Mouse (Mus musculus) ovary, adult 18-20 months (tissue): ENCODE measurements around the gene P2rx2.
A peak's percentile ranks its signal among the peaks of the same experiment; 100 is the strongest.

Experiments used
- DNase-seq: peaks from one replicate; pipeline ENCODE4 v3.0.0; 2022; ENCODE audit warnings: low spot score, mixed read lengths

P2rx2 gene

DNA sequence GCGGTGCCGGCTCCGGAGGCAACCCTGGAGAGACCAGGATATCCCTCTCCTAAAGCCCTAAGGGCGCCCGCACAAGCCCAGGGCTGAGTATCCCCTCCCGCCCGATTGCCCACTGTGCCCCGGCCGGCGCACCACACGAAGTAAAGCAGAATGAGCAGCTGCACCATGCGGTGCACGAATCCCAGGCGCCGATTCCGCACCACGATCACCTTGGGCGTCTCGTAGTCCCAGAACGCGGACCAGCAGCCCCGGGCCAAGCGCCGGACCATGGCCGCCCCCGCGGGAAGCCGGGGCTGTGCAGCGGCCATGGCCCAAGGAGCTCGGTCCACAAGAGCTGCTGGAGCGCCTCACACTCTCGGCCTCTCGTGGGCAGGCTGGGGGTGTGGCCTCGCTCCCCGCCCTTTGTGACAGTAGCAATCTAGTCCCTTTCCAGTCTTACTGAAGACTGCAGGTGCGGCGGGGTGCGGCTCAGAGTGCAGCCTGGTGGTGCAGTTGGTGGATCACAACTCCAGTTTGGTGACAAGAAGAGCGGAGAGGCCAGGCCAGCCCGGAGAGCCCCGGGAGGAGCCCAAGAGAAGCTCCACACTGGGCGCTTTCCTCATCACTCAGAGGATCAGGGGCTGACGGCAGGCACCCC lies at the start of gene P2rx2:
Gene P2rx2, minus strand, starts transcription at position 565 of the 637 bp plus-strand sequence.
- peak; percentile 23 for DNase-seq

DNA sequence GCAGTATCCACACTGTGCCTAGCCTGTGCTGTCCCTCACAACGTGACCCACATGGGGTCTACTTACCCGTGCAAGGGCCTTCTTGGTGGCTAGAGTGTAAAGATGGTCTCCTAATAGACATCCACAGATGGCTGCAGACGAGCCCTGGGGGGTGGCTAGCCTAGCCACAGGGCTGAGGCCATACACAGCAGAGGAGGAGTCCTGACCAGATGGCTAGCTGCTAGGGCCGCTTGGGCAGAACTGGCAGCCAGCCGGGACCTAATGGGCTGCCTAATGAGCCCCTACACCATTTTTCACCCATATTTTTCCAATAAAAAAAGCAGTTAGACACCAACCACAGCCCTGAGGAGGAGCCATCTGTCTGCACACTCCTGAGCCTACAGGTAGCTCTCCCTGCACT lies 49.7 kb upstream of the P2rx2 start:
- DNase-seq, result no peak

DNA sequence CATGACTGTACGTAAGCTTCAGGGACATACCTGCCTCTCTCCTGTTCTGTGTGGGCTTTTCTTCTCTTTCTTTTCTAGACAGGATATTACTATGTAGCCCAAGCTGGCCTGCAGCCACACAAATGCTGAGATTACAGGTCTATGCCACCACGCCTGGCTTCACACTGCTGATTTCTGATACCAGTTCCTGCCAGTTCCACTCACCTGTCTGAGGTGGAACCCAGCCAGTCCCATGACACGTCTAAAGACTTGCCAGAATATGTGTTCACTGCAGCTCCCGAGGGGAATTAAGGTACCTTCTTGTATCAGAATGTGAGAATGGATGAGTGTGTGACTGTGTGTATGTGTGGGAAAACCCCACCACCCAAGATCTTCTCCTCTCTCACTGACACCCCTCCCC lies 47.6 kb upstream of the P2rx2 start:
- DNase-seq, result no peak

DNA sequence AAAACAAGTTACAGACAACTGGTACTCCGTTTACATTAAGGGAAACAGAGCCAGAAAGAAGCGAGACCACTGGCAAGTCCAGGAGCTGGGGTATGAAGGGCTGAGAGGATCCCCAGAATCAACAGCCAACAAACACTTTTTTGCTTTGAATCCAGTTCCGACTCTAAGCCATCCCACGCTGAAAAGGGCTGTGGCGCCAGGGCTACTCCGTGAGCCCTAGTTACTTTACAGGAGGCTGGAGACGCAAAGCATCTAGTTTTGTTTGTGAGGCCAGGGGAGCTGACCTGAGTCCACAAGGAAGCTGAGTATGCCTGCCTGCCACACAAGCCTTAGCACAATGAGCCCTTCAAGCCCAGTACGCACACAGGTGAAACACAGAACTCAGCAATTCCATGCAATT lies 44.3 kb upstream of the P2rx2 start:
- no peak for DNase-seq

DNA sequence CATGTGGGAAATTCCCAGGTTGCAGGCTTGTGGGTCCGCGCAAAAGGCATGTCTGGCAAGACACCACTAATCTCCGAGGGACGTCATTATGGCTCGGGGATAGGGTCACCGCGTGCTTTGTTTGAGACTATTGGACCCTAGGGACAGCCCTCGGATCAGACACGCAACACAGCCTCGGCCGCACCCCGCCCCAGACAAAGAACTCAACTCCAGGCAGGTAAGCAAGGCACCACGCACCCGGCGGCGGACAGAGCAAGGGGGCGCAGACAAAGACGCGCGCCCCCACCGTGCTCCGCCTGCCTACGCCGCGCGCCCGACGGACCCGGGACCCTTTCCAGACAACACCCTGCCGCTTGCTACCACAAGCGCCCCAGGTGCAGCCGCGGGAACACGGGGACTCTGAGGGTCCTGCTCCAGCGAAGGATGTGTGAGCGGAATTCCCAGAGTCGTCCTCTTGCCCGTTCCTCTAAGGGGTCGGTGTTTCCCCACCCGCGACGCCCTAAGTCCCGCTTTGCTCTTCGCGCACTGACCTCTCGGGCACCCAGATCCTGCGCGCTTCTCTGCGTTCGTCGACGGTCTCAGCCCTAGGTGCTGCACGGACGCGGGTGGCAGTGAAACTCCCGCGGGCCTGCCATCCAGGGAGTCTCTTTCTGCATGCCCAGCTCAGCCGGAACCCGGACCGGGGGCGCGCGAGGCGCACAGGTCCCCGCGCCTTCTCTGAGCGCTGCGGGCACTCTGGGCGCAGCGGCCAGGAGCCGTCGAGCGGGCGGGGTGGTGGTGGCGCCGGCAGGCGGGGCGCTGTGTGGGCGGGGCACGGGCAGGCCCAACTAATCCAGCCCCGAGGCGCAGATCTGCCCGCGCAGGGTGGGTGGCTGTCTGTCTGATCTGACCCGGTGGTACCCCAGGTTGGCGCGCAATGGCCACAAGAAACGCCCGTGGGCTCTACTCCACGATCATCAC lies 43.6 kb upstream of the P2rx2 start:
- peak; percentile 54 for DNase-seq

DNA sequence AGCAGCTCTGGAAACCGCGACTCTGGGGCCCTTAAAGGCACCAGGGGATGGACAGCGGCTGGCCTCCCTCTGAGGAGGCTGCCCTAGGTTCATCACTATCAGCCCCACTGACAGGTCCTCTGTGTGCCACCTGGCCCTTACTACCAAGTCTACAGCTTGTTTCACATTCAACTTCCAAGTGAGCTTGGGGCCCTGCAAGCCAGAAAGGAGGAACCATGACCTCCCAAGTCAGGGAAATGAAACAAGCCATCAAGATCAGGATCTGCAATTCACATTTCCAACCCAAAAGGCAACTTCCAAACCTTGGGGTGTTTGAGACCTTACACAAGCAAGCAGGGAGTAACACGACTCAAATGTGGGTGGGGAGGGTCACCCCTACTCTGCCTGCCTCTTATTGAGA lies 42.3 kb upstream of the P2rx2 start:
- no peak for DNase-seq

DNA sequence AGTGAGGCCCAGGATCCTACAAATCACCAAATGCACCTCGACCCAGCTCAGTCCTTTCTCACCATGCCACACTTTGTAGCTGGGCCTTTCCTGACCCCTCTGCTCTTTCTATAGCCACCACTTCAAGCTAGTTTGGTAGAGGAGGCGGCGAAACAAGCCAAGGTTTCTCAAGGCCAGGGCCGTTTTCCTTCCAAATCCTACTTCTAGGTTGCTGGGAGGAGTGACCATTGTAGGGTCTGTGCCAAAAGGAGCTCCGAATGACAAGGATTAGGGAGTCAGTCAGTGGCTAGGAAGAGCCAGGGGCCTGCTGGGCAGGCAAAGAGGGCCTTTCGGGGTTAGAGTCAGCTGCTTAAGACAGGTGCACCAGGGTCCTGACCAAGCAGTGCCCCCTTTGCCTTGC lies 41.5 kb upstream of the P2rx2 start:
- no peak for DNase-seq

DNA sequence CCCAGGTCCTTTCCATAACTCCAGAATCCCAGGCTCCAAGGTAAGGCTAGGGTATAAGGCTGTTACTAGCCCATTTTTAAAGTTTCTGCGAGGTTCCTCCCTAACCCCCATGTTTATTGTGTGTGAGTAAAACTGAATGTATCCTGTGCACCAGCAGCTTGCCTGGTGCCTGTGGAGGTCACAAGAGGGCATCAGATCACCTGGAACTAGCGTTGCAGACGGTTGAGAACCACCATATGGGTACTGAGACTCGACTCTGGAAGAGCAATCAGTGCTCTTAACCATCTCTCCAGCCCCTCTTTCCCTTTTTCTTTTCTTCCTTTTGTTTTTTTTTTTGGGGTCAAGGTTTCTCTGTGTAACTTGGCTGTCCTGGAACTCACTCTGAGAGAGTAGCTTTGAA lies 36.8 kb upstream of the P2rx2 start:
- DNase-seq, result no peak

DNA sequence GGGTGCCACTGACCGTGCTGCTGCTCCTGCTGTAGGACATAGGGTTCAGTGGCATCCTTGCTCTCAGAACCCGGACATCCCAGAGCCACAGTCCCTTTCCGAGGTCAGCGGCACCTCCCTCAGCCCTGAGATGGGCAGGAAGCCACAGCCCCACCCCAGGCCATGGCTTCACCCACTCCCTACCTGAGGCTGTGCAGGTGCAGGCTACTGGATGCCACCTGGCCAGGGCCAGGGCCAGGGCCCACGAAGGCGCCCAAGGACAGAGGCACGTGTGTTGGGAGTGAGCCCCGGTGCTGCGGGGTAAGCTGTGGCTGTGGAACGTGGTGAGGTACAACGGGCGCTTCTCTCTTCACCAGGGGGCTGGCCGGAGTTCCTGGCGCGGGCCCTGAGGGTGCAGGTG lies 36.1 kb upstream of the P2rx2 start:
- no peak for DNase-seq

DNA sequence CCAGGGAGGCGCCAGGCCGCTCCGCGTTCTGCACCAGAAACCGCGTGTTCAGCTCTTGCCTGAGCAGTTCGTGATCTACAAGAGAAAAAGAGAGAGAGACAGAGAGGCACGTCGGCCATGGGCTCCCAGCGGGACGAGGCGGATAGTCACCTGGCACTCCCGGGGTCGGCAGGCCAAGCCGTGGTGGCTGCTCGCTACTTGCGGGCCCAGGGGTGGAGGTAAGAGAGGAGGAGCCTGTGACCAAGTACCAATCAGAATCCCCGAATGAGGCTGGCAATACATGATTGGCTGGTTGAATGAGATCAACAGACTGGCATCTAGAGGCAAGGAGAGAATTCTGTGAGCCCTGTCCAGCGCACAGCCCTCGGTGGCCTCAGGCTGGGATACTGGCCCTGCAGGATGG lies 35.2 kb upstream of the P2rx2 start:
- DNase-seq, result no peak

DNA sequence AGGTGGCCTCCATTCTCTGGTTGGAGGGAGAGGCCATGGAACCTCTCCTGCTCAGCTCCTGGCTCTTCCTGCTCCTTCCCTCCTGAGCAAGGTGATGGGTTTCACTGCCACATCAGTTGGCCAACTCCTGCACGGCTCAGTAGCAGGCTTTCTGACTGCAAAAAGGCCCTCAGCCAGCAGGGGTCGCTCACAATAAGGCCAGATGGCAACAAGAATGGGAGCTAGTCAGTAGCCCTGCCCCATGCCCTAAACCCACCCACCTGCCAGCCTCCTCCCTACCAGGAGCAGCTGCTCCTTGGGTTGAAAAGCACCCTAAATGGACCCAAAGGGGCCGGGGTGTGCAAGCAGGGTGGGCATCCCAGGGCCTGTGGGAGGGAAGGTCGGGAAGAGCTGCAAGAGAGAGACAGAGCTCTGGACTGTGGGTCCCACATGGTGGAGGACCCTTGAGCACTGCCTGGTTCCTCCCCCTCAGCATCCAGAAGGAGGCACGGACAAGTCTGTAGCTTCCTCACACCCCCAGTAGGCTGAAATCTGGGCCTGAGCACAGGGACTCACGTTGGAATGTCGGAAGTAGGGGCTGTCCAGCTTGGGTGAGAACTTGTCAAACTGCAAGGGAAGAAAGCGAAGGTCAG lies 33.9 kb upstream of the P2rx2 start:
- peak; percentile 30 for DNase-seq

DNA sequence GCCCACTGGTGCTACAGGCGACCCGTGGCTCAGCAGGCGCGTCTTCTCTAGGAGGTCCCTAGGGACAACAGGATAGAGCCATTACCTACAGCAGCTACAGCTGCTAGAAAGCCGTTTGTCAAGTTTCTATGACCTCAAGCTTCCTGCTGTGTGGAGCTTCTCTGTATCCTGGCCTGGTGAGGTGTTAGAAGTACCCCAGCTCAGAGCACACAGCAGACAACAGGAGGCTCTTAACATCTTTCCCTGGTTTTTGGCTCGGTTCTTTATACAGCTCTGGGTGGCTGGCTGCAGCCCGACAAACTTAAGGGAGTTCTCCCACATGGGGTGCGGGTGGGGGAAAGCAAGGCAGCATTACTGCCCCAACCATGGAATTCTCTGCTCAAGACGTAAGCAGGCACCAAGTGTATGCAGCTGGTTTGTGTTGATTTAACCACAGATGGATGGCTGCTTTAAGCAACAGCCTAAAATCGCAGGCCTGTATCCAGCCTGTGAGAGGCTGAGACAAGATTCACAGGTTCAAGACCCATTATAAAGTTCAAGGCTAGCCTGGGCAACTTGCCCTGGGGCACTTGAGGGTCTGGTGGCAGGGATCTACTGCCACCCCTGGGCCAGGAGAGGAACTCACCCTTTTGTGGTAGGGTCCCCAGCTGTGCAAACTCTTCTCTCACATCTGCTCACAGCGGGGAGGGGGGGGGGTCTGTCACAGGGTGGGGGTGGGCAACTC lies 21.0 kb upstream of the P2rx2 start:
- DNase-seq, result no peak

DNA sequence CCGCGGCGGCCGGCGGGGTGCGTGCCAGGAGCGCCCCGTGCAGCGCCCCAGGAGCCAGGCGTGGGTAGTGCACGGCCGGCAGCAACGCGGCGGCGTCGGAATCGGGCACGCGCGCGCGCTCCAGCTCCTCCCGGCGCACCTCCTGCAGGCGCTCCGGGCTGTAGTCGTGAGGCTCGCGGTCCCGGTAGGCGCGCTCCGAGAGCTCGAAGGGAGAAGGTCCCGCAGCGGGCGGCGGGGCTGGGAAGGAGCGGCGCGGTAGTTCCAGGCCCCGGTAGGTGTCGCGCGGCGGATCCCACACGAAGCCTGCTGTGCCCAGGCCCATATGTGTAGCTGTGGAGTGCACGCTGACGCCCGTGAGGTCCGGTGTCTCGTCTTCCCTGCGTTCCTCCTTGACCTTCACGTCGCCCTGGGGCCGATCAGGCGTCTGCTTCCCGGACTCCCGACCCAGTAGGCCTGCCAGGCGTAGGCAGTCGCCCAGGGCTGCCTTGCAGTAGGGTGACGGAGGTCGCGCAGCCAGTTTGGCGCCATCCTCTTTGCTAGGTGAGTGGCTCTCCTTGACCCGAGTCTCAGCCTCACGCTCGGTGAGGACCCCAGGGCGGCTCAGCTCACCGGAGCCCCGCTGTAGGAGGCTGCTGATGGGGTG lies 20.3 kb upstream of the P2rx2 start:
- DNase-seq, result peak; percentile 37

DNA sequence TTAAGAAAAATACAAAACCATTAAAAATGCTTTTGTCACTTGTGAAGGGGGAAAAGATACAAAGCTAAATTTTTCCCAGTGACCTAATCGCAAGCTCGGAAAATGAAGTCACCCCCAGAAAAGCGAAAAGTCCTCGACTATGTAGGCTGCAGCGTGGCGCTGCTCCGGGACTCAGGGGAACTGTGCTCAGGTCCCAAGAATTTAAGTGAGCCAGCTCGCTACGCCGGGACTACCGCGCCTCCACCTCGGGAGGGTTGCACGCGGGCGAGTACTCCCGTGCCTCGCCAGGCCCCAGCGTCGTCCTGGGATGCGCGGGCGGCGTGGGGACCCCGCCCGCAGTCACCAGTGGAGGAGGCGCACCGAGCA lies 19.8 kb upstream of the P2rx2 start:
- no peak for DNase-seq

DNA sequence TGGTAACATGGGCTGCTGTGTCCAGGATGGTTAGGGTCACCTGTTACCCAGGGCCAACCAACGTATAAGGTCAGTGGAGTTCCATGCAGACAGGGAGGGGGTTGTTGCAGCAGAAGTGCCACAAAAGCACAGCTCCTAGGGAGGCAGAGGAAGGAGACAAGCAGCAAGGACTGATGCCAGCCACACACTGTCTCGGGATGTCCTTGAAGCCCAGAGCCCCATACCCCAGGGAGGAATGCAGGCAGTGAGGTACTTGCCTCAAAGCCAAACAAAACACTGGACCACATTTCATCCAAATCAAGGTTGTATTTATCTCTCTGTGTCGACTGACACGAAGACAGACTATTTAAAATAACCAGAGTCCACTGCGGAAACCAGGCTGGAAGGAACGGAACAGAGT lies 18.5 kb upstream of the P2rx2 start:
- peak; percentile 52 for DNase-seq

DNA sequence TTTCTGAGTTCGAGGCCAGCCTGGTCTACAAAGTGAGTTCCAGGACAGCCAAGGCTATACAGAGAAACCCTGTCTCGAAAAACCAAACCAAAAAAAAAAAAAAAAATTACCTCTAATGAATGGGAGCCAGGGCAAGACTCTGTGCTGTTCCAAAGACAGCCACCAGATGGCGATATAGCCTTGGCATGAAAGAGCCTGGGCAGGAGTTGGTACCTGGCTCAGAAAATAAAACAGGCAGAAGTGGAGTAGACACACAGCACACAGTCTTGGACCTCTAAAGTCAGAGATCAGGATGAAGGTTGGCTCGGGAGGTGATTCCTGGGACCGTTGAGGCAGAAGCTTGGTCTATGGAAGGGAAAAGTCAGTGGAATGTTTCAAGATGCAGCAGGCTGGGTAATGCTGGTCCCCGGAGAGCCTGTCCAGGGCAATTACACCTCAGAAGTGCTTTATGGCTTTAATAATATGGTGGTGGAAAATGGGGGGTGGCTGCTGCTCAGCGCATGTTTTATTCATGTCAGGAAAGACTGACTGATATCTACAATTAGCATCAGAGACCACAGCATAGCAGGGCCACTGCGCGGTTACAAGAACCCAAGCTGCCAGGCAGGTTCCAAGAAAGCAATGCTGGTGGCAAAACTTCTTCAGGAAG lies 14.6 kb upstream of the P2rx2 start:
- DNase-seq, result peak; percentile 31

DNA sequence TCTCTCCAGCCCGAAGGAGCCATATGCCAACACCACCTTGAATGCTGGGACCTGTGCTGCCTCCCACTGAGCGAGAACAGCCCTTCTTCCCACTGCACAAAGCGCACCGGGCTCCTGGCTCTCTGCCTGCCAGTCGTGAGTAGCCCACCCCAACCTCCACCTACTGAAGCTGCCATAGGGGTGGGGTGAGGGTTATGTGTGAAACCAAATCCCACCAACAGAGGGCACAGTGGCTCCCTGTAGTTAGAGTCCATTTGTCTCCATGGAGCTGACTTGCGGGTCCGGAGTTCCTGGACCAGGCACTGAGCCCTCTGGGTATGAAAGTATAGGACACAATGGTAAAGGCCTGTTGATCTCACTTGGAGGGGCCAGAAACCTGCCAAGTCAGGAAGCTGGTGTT lies 11.7 kb upstream of the P2rx2 start:
- DNase-seq, result no peak

DNA sequence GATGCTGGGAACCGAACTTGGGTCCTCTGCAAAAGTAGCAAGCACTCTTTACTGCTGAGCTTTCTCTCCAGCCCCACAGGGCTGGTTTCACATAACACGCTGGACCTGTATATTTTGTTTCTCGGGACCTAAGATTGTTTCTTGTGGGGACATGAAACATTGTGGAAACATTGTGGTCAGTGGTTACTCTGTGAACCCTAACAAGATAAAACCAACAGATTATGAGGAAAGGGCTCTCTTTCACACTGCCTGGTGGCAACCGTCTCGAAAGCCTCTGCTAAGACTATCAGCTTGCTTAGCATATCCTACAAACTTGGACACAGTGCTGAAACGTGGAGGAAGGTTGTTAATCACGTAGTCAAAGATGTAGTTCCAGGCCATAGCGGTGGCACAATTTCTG lies 4.0 kb upstream of the P2rx2 start:
- no peak for DNase-seq

DNA sequence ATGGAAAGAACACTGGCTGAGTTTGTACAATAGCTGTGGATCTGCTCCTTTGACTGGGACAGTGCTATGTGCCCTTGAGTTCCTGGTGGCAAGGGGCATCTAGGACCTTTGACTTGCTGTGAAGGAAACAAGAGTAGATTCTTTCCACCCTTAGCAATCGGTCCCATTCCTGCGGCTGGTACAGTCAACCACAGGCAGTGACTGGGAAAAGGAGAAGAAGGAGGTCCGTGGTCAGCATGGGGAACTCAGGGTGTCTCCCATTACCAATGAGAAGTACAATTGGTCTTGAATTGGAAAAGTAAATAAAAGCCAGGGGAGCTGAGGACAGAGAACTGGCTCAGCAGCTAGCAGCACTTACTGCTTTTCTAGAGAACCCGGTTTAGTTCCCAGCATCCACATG lies 2.5 kb upstream of the P2rx2 start:
- DNase-seq, result no peak

DNA sequence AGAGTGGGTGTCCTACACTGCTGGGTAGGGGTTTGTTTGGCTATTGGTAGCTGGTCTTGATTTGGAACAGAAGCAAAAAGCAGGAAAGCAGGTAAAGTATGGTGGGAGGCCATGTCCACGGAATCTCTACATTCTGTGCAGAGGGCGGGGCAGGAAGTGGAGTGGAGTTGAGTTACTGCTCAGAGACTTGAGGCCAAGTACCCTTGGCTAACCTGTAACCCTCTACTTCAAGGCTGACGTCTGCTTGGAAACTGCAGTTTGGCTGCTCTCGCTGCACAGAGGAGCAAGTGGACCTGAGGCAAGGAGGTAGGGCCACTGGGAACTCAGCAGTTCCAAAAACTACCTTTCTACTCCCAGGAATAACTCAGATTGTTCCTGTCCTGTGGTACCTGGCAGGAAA lies 1.5 kb upstream of the P2rx2 start, which contains the start of gene Lrcol1:
Gene Lrcol1, plus strand, starts transcription at position 207 of the 400 bp plus-strand sequence.
- DNase-seq, result no peak

DNA sequence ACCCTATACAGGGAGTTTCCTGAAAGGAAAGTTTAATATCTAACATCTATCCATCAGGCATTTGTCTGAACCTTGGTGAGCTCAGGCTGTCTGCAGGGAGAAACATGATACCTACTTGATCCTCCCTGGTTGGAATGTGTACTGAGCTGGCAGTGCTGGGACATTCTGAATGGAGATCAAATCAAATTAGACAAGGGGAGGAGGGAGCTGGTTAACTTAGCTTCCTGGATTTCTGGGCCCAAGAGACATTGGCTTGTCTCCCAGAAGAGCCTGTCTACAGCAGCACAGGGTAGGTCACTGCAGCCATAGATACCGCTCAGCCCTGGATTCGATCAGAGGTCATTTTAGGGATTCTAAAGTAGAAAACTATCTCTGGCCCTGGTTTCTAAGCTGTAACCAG lies 4.2 kb downstream of the P2rx2 start:
- no peak for DNase-seq
